Mouse (Mus musculus): ENCODE measurements around the gene Mylk4. TPM values are rescaled to one million over a fixed set of nuclear protein-coding genes. Genes with fewer than 3 reads are reported as not detected.

Mylk4 gene
- polyA plus RNA-seq, 1 experiment from 2014 or later: 0.10 TPM

DNA sequence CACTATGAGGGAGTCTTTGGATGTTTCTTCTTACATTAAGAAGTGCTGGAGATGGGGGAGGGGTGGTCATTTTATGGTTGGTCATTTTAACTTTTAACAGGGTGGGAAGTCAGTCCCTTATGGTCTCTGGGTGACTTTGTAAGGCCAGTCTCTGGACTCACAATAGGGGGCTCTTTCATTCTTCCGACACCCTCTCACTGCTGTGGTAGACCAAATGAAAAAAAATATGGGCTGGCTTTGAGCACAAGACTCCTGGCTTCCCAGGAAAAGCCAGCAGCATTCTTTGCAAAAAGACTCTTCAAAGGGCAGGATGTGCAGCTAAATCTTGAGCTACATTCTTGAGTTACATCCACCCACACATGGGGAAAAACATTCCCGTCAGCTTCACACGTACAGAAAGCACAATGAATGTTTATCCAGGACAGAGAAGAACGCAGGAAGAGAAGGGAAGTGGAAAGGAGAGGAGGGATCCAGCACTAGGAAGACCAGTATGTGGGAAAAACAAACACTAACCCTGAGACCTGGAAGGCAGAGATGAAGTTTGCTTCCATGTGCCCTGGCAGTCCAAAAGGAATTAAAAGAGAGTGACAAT is 31.6 kb downstream of the Mylk4 start:
- 69% methylated on average over 4 of the region's 4 CpGs for WGBS

DNA sequence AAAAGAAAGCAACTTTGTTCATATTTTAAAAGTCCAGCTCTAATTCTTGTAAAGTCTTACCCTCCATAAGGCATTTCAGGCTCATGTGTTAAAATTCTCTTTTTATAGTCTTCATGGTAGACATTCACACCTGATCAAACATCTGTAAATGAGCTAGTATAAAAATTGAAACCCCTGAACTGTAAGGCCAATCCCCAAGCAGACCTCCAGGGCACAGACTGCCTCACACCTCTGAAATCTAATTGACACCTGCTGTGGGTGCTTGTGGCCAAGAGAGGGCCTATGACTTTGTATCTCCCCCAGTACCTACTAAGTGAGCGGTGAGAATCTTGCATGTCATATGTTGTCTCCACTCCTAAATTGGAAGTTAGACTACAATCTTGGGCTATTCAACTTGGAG is 33.2 kb downstream of the Mylk4 start:
- H3K4me2 ChIP-seq (ENCODE audit: low read length): no peak overlapping the region
- no peaks in the 10 kb centered on the region for H3K9me3 ChIP-seq (replicated peaks; ENCODE audit: control insufficient read depth, low read length, poor library complexity, severe bottlenecking)
- no peak for ATAC-seq
- WGBS: 94% methylated on average over 1 of the region's 1 CpGs
- no peaks in the 10 kb centered on the region for H3K4me1 ChIP-seq (ENCODE audit: control insufficient read depth, insufficient read depth, low read length)
- no peak overlapping the region for H3K4me3 ChIP-seq (ENCODE audit: low read depth, low read length)
- no peaks in the 10 kb centered on the region for H3K27me3 ChIP-seq (ENCODE audit: control insufficient read depth, insufficient read depth, low read depth, low read length)
- no peak overlapping the region for H3K9ac ChIP-seq (ENCODE audit: low read depth, low read length)
- no peaks in the 10 kb centered on the region for H3K36me3 ChIP-seq (ENCODE audit: control insufficient read depth, insufficient read depth, low read length)
- H3K27ac ChIP-seq (ENCODE audit: low read length): no peak overlapping the region

More for the DNA sequence above, 31.6 kb downstream of the Mylk4 start:
- no peak for ATAC-seq
- H3K9ac ChIP-seq (ENCODE audit: low read depth, low read length): no peak overlapping the region
- no peaks in the 10 kb centered on the region for H3K4me1 ChIP-seq (ENCODE audit: control insufficient read depth, insufficient read depth, low read length)
- H3K4me3 ChIP-seq (ENCODE audit: low read depth, low read length): no peak overlapping the region
- H3K9me3 ChIP-seq (replicated peaks; ENCODE audit: control insufficient read depth, low read length, poor library complexity, severe bottlenecking): no peaks in the 10 kb centered on the region
- no peak overlapping the region for H3K27ac ChIP-seq (ENCODE audit: low read length)
- H3K4me2 ChIP-seq (ENCODE audit: low read length): no peak overlapping the region
- no peaks in the 10 kb centered on the region for H3K27me3 ChIP-seq (ENCODE audit: control insufficient read depth, insufficient read depth, low read depth, low read length)
- H3K36me3 ChIP-seq (ENCODE audit: control insufficient read depth, insufficient read depth, low read length): no peaks in the 10 kb centered on the region

DNA sequence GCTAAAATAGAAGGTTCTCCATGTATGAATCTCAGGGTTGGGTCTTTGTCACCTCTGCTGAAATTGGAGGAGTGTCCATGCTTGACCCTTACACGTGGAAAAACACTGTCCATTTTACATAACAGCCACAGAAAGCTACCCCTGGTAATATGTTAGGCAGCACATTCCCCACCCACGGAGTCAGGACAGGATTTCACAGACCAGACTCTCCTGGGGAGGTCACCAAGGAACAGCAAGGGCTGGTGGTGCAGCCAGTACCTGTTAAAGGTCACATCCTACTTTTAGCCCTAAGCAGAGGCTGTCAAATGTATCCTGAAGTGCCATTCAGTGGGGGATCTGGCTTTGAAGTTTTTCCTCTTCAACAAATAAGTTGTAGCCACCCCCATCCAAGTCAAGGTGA is 35.3 kb downstream of the Mylk4 start:
- 64% methylated on average over 2 of the region's 2 CpGs for WGBS
- no peaks in the 10 kb centered on the region for H3K9me3 ChIP-seq (replicated peaks; ENCODE audit: control insufficient read depth, low read length, poor library complexity, severe bottlenecking)
- H3K4me1 ChIP-seq (ENCODE audit: control insufficient read depth, insufficient read depth, low read length): no peaks in the 10 kb centered on the region
- ATAC-seq: no peak
- no peaks in the 10 kb centered on the region for H3K36me3 ChIP-seq (ENCODE audit: control insufficient read depth, insufficient read depth, low read length)
- no peaks in the 10 kb centered on the region for H3K27me3 ChIP-seq (ENCODE audit: control insufficient read depth, insufficient read depth, low read depth, low read length)
- no peak overlapping the region for H3K4me3 ChIP-seq (ENCODE audit: low read depth, low read length)
- H3K27ac ChIP-seq (ENCODE audit: low read length): no peak overlapping the region
- H3K4me2 ChIP-seq (ENCODE audit: low read length): no peak overlapping the region
- no peak overlapping the region for H3K9ac ChIP-seq (ENCODE audit: low read depth, low read length)

GRCm38 (mm10) chr13:32741161-32741560 is 42.6 kb downstream of the Mylk4 start:
- ATAC-seq: no peak
- no peak overlapping the region for H3K4me2 ChIP-seq (ENCODE audit: low read length)
- no peak overlapping the region for H3K4me3 ChIP-seq (ENCODE audit: low read depth, low read length)
- H3K27ac ChIP-seq (ENCODE audit: low read length): no peak overlapping the region
- no peaks in the 10 kb centered on the region for H3K4me1 ChIP-seq (ENCODE audit: control insufficient read depth, insufficient read depth, low read length)
- no peaks in the 10 kb centered on the region for H3K9me3 ChIP-seq (replicated peaks; ENCODE audit: control insufficient read depth, low read length, poor library complexity, severe bottlenecking)
- WGBS: 81% methylated on average over 7 of the region's 7 CpGs
- H3K27me3 ChIP-seq (ENCODE audit: control insufficient read depth, insufficient read depth, low read depth, low read length): no peaks in the 10 kb centered on the region
- H3K36me3 ChIP-seq (ENCODE audit: control insufficient read depth, insufficient read depth, low read length): no peaks in the 10 kb centered on the region
- H3K9ac ChIP-seq (ENCODE audit: low read depth, low read length): no peak overlapping the region

DNA sequence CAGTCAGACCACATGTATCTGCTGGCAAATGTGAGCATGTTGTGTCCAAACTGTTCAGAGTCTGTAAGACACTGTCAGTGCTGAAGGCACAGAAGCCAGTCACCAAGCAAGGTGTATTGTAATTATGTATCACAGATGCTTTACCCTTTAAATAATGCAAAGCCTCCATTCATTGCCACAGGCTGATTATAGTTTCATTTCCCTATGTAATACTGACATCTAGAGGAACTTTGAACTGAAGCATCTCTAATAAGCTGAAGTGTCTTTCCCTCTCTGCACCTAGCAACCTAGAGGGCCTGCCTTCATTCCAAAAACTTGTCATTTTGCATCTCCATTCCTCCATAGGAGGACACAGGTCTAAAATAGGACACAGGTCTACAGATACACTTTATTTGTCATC is 52.5 kb downstream of the Mylk4 start:
- Histone ChIP-seq H3K9ac (ENCODE audit: low read depth, low read length) (no peak overlapping the region), H3K4me2 (ENCODE audit: low read length) (no peak overlapping the region), H3K4me1 (ENCODE audit: control insufficient read depth, insufficient read depth, low read length) (no peaks in the 10 kb centered on the region), H3K27ac (ENCODE audit: low read length) (no peak overlapping the region), H3K36me3 (ENCODE audit: control insufficient read depth, insufficient read depth, low read length) (no peaks in the 10 kb centered on the region), H3K4me3 (ENCODE audit: low read depth, low read length) (no peak overlapping the region), H3K9me3 (replicated peaks; ENCODE audit: control insufficient read depth, low read length, poor library complexity, severe bottlenecking) (no peaks in the 10 kb centered on the region), H3K27me3 (ENCODE audit: control insufficient read depth, insufficient read depth, low read depth, low read length) (no peaks in the 10 kb centered on the region)
- peak; percentile 86 for ATAC-seq

DNA sequence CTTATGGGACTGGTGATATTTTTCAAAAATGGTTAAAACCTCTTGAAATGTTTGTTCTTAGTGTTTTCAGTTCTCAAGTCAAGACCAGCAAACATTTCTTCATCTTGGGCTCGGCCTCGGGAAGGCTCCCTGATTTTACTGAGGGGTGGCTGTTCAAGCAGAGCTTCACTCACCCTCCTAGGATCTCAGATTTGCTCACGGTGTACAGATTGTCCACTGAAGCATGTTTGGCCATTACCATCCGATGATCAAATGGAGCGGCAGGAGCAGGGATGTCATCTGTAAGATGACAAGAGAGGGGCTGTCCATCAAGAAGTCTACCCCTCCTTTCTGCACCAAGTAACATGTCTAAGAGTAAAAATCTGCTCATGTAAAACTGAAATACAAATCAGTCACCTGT is 59.1 kb downstream of the Mylk4 start:
- Histone ChIP-seq H3K9ac (ENCODE audit: low read depth, low read length) (no peak overlapping the region), H3K27ac (ENCODE audit: low read length) (no peak overlapping the region), H3K4me1 (ENCODE audit: control insufficient read depth, insufficient read depth, low read length) (no peaks in the 10 kb centered on the region), H3K36me3 (ENCODE audit: control insufficient read depth, insufficient read depth, low read length) (no peaks in the 10 kb centered on the region), H3K27me3 (ENCODE audit: control insufficient read depth, insufficient read depth, low read depth, low read length) (no peaks in the 10 kb centered on the region), H3K4me2 (ENCODE audit: low read length) (no peak overlapping the region), H3K4me3 (ENCODE audit: low read depth, low read length) (no peak overlapping the region), H3K9me3 (replicated peaks; ENCODE audit: control insufficient read depth, low read length, poor library complexity, severe bottlenecking) (no peaks in the 10 kb centered on the region)
- no peak for ATAC-seq
- WGBS: 89% methylated on average over 5 of the region's 5 CpGs

- H3K4me3 ChIP-seq (ENCODE audit: low read depth, low read length): no peak overlapping the region
- ATAC-seq: no peak
- WGBS: 92% methylated on average over 4 of the region's 4 CpGs
These were observed 62.0 kb downstream of the Mylk4 start for GRCm38 (mm10) chr13:32721717-32722116.

GRCm38 (mm10) chr13:32719284-32719683 is 64.5 kb downstream of the Mylk4 start:
- no peaks in the 10 kb centered on the region for H3K27me3 ChIP-seq (ENCODE audit: control insufficient read depth, insufficient read depth, low read depth, low read length)
- H3K27ac ChIP-seq (ENCODE audit: low read length): no peak overlapping the region
- no peak overlapping the region for H3K4me3 ChIP-seq (ENCODE audit: low read depth, low read length)
- no peaks in the 10 kb centered on the region for H3K4me1 ChIP-seq (ENCODE audit: control insufficient read depth, insufficient read depth, low read length)
- H3K36me3 ChIP-seq (ENCODE audit: control insufficient read depth, insufficient read depth, low read length): no peaks in the 10 kb centered on the region
- no peak overlapping the region for H3K4me2 ChIP-seq (ENCODE audit: low read length)
- ATAC-seq: no peak
- WGBS: 79% methylated on average over 3 of the region's 3 CpGs
- H3K9me3 ChIP-seq (replicated peaks; ENCODE audit: control insufficient read depth, low read length, poor library complexity, severe bottlenecking): no peaks in the 10 kb centered on the region
- no peak overlapping the region for H3K9ac ChIP-seq (ENCODE audit: low read depth, low read length)

More at GRCm38 (mm10) chr13:32721717-32722116, 62.0 kb downstream of the Mylk4 start:
- Histone ChIP-seq H3K4me1 (ENCODE audit: control insufficient read depth, insufficient read depth, low read length) (no peaks in the 10 kb centered on the region), H3K9ac (ENCODE audit: low read depth, low read length) (no peak overlapping the region), H3K27ac (ENCODE audit: low read length) (no peak overlapping the region), H3K4me2 (ENCODE audit: low read length) (no peak overlapping the region), H3K9me3 (replicated peaks; ENCODE audit: control insufficient read depth, low read length, poor library complexity, severe bottlenecking) (no peaks in the 10 kb centered on the region), H3K27me3 (ENCODE audit: control insufficient read depth, insufficient read depth, low read depth, low read length) (no peaks in the 10 kb centered on the region), H3K36me3 (ENCODE audit: control insufficient read depth, insufficient read depth, low read length) (no peaks in the 10 kb centered on the region)

DNA sequence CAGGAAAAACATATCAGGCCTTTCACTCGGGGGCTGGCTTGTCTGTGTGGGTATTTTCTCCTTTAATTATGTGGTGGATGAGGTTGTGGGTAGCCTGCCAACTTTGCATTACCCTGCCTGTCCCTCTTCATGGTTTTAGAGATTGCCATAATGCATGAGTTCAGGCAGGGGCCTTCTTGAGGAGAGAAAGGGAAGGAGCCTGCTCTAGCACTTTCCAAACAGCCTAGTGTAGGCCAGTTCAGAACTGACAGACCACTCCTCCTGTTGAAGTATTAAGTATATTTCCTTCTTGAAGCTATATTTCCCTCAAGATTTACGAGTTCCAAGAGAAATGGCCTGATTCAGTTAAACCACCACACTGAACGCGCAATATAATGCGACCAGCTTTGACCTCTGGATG is 66.0 kb downstream of the Mylk4 start:
- Histone ChIP-seq H3K4me3 (ENCODE audit: low read depth, low read length) (no peak overlapping the region), H3K9me3 (replicated peaks; ENCODE audit: control insufficient read depth, low read length, poor library complexity, severe bottlenecking) (no peaks in the 10 kb centered on the region), H3K4me2 (ENCODE audit: low read length) (no peak overlapping the region), H3K4me1 (ENCODE audit: control insufficient read depth, insufficient read depth, low read length) (no peaks in the 10 kb centered on the region), H3K36me3 (ENCODE audit: control insufficient read depth, insufficient read depth, low read length) (no peaks in the 10 kb centered on the region), H3K27ac (ENCODE audit: low read length) (no peak overlapping the region), H3K9ac (ENCODE audit: low read depth, low read length) (no peak overlapping the region), H3K27me3 (ENCODE audit: control insufficient read depth, insufficient read depth, low read depth, low read length) (no peaks in the 10 kb centered on the region)
- WGBS: 84% methylated on average over 5 of the region's 5 CpGs
- no peak for ATAC-seq
